Mouse (Mus musculus): ENCODE results near the gene Hs3st3a1. TPM values are rescaled to one million over a fixed set of nuclear protein-coding genes. Genes with fewer than 3 reads are reported as not detected.

Gene Hs3st3a1
- total RNA-seq (2017) = not detected in 2 replicates

- no peak for ATAC-seq (ENCODE audit: extremely low read depth, insufficient number of reproducible peaks, low FRiP score, poor library complexity, severe bottlenecking)
Measured at GRCm38 (mm10) chr11:64434611-64435545, at the start of gene Hs3st3a1. Gene Hs3st3a1, plus strand, starts transcription at chr11:64435332.

- ATAC-seq (ENCODE audit: extremely low read depth, insufficient number of reproducible peaks, low FRiP score, poor library complexity, severe bottlenecking) = no peak
Measured at GRCm38 (mm10) chr11:64386333-64386732, 48.8 kb upstream of the Hs3st3a1 start.

GRCm38 (mm10) chr11:64396331-64396881, 38.7 kb upstream of the Hs3st3a1 start:
- ATAC-seq (ENCODE audit: extremely low read depth, insufficient number of reproducible peaks, low FRiP score, poor library complexity, severe bottlenecking) = no peak

GRCm38 (mm10) chr11:64396949-64397348, 38.2 kb upstream of the Hs3st3a1 start:
- ATAC-seq (ENCODE audit: extremely low read depth, insufficient number of reproducible peaks, low FRiP score, poor library complexity, severe bottlenecking) = no peak

- no peak for ATAC-seq (ENCODE audit: extremely low read depth, insufficient number of reproducible peaks, low FRiP score, poor library complexity, severe bottlenecking)
Measured at GRCm38 (mm10) chr11:64397612-64398011, 37.5 kb upstream of the Hs3st3a1 start.

- ATAC-seq (ENCODE audit: extremely low read depth, insufficient number of reproducible peaks, low FRiP score, poor library complexity, severe bottlenecking) = no peak
Measured at GRCm38 (mm10) chr11:64400534-64401093, 34.5 kb upstream of the Hs3st3a1 start.

- ATAC-seq (ENCODE audit: extremely low read depth, insufficient number of reproducible peaks, low FRiP score, poor library complexity, severe bottlenecking) = no peak
Measured at GRCm38 (mm10) chr11:64418969-64419368, 16.2 kb upstream of the Hs3st3a1 start.

GRCm38 (mm10) chr11:64435546-64436411, 647 bp downstream of the Hs3st3a1 start:
- ATAC-seq (ENCODE audit: extremely low read depth, insufficient number of reproducible peaks, low FRiP score, poor library complexity, severe bottlenecking) = no peak

GRCm38 (mm10) chr11:64436412-64436727, 1.2 kb downstream of the Hs3st3a1 start, which contains the start of gene F930015N05Rik:
Gene F930015N05Rik, minus strand, starts transcription at chr11:64436653.
- ATAC-seq (ENCODE audit: extremely low read depth, insufficient number of reproducible peaks, low FRiP score, poor library complexity, severe bottlenecking) = no peak

GRCm38 (mm10) chr11:64436791-64437298, 1.7 kb downstream of the Hs3st3a1 start:
- no peak for ATAC-seq (ENCODE audit: extremely low read depth, insufficient number of reproducible peaks, low FRiP score, poor library complexity, severe bottlenecking)

- ATAC-seq (ENCODE audit: extremely low read depth, insufficient number of reproducible peaks, low FRiP score, poor library complexity, severe bottlenecking) = no peak
Measured at GRCm38 (mm10) chr11:64437721-64438120, 2.6 kb downstream of the Hs3st3a1 start.

GRCm38 (mm10) chr11:64438909-64439308, 3.8 kb downstream of the Hs3st3a1 start:
- no peak for ATAC-seq (ENCODE audit: extremely low read depth, insufficient number of reproducible peaks, low FRiP score, poor library complexity, severe bottlenecking)

GRCm38 (mm10) chr11:64442119-64442518, 7.0 kb downstream of the Hs3st3a1 start:
- no peak for ATAC-seq (ENCODE audit: extremely low read depth, insufficient number of reproducible peaks, low FRiP score, poor library complexity, severe bottlenecking)

GRCm38 (mm10) chr11:64442701-64443100, 7.6 kb downstream of the Hs3st3a1 start:
- ATAC-seq (ENCODE audit: extremely low read depth, insufficient number of reproducible peaks, low FRiP score, poor library complexity, severe bottlenecking) = no peak

GRCm38 (mm10) chr11:64445227-64445626, 10.1 kb downstream of the Hs3st3a1 start:
- ATAC-seq (ENCODE audit: extremely low read depth, insufficient number of reproducible peaks, low FRiP score, poor library complexity, severe bottlenecking) = no peak

- ATAC-seq (ENCODE audit: extremely low read depth, insufficient number of reproducible peaks, low FRiP score, poor library complexity, severe bottlenecking) = no peak
Measured at GRCm38 (mm10) chr11:64448586-64449315, 13.6 kb downstream of the Hs3st3a1 start.

GRCm38 (mm10) chr11:64461746-64462145, 26.6 kb downstream of the Hs3st3a1 start:
- ATAC-seq (ENCODE audit: extremely low read depth, insufficient number of reproducible peaks, low FRiP score, poor library complexity, severe bottlenecking) = no peak

- no peak for ATAC-seq (ENCODE audit: extremely low read depth, insufficient number of reproducible peaks, low FRiP score, poor library complexity, severe bottlenecking)
Measured at GRCm38 (mm10) chr11:64468737-64469136, 33.6 kb downstream of the Hs3st3a1 start.
